Mouse (Mus musculus) spleen, embryonic (tissue): ENCODE data around the gene Cadps2.

Experiments used
- CTCF ChIA-PET: fragments of 350-600 bp; sonication (Branson Sonifier 250); formaldehyde crosslinking; loops from one replicate; lab custom pipeline; 2022; lab: Charles Lee

Cadps2 gene

GRCm38 (mm10) chr6:23567651-23568050, 271.6 kb downstream of the Cadps2 start:
- CTCF ChIA-PET: no interaction called here

GRCm38 (mm10) chr6:23549874-23550273, 289.3 kb downstream of the Cadps2 start:
- CTCF ChIA-PET: no interaction called here

- CTCF ChIA-PET: no interaction called here
Measured at GRCm38 (mm10) chr6:23523710-23524109, 315.5 kb downstream of the Cadps2 start.

- CTCF ChIA-PET: no interaction called here
Measured at GRCm38 (mm10) chr6:23522556-23522955, 316.7 kb downstream of the Cadps2 start.

GRCm38 (mm10) chr6:23498611-23499010, 340.6 kb downstream of the Cadps2 start:
- CTCF ChIA-PET: no interaction called here

GRCm38 (mm10) chr6:23491804-23492203, 347.4 kb downstream of the Cadps2 start:
- CTCF ChIA-PET: no interaction called here

GRCm38 (mm10) chr6:23490431-23490830, 348.8 kb downstream of the Cadps2 start:
- CTCF ChIA-PET: no interaction called here

GRCm38 (mm10) chr6:23489046-23489445, 350.2 kb downstream of the Cadps2 start:
- CTCF ChIA-PET: no interaction called here

GRCm38 (mm10) chr6:23472686-23473085, 366.5 kb downstream of the Cadps2 start:
- CTCF ChIA-PET: no interaction called here

GRCm38 (mm10) chr6:23471830-23472229, 367.4 kb downstream of the Cadps2 start:
- CTCF ChIA-PET: no interaction called here

- CTCF ChIA-PET: no interaction called here
Measured at GRCm38 (mm10) chr6:23467885-23468284, 371.3 kb downstream of the Cadps2 start.

GRCm38 (mm10) chr6:23462600-23463280, 376.5 kb downstream of the Cadps2 start:
- CTCF ChIA-PET: no interaction called here

- CTCF ChIA-PET: no interaction called here
Measured at GRCm38 (mm10) chr6:23457748-23458147, 381.5 kb downstream of the Cadps2 start.

GRCm38 (mm10) chr6:23453907-23454306, 385.3 kb downstream of the Cadps2 start:
- CTCF ChIA-PET: no interaction called here

GRCm38 (mm10) chr6:23439897-23440296, 399.3 kb downstream of the Cadps2 start:
- CTCF ChIA-PET: no interaction called here

GRCm38 (mm10) chr6:23410256-23411049, 428.8 kb downstream of the Cadps2 start:
- CTCF ChIA-PET: no interaction called here

- CTCF ChIA-PET: no interaction called here
Measured at GRCm38 (mm10) chr6:23394131-23394530, 445.1 kb downstream of the Cadps2 start.

GRCm38 (mm10) chr6:23392711-23393110, 446.5 kb downstream of the Cadps2 start:
- CTCF ChIA-PET: interaction anchor here (0.7 kb wide), 1 partner anchor 872 kb away, joined by 6 read pairs; no protein-coding TSS in a partner anchor

GRCm38 (mm10) chr6:23386711-23387110, 452.5 kb downstream of the Cadps2 start:
- CTCF ChIA-PET: no interaction called here

- CTCF ChIA-PET: no interaction called here
Measured at GRCm38 (mm10) chr6:23383004-23383347, 456.2 kb downstream of the Cadps2 start.

- CTCF ChIA-PET: no interaction called here
Measured at GRCm38 (mm10) chr6:23382283-23383003, 456.8 kb downstream of the Cadps2 start.

- CTCF ChIA-PET: no interaction called here
Measured at GRCm38 (mm10) chr6:23376327-23376726, 462.9 kb downstream of the Cadps2 start.
